Mouse (Mus musculus) activated CD4-positive, CD25-positive, alpha-beta regulatory T cell (primary cell): ENCODE measurements around the gene Srrm3. TPM values are rescaled to one million over a fixed set of nuclear protein-coding genes. Genes with fewer than 3 reads are reported as not detected.

Experiments
- polyA plus RNA-seq, 2 experiments: library from polyadenylated mRNA; unstranded; fragments of 100-300 nt; shearing (Covaris generic); gene quantifications; one replicate each; pipeline ENCODE4 v1.2.1; 2017

Gene Srrm3
- under 1 TPM; 0.14 to 0.21 TPM for polyA plus RNA-seq

GRCm38 (mm10) chr5:135806555-135807262 lies at the start of gene Srrm3:
Gene Srrm3 (plus strand): TSS chr5:135806890.

GRCm38 (mm10) chr5:135777796-135778470 lies 28.8 kb upstream of the Srrm3 start, which contains the start of gene Styxl1:
Gene Styxl1 (minus strand): TSS chr5:135778385.

GRCm38 (mm10) chr5:135778471-135779445 lies 27.9 kb upstream of the Srrm3 start, which contains the start of gene Mdh2:
Gene Mdh2 (plus strand): TSS chr5:135778480.

GRCm38 (mm10) chr5:135887675-135888102 lies 81.0 kb downstream of the Srrm3 start, which contains the start of gene Hspb1:
Gene Hspb1 (plus strand): TSS chr5:135887919.

Other genes with a start within 250 kb of the Srrm3 start
- gene Ccl26, start 243.3 kb upstream of the Srrm3 start, polyA plus RNA-seq, result not detected
- gene Ccl24, start 233.8 kb upstream of the Srrm3 start, polyA plus RNA-seq, result 10 to 100 TPM in 1 of 2 experiments, under 1 TPM in 1; 0.62 to 32.7 TPM
- 10 to 100 TPM; 18.4 to 20.4 TPM for gene Rhbdd2, start 174.3 kb upstream of the Srrm3 start, polyA plus RNA-seq
- 10 to 100 TPM; 27.4 to 61.1 TPM for gene Por, start 136.9 kb upstream of the Srrm3 start, polyA plus RNA-seq
- 10 to 100 TPM; 61.9 to 66.5 TPM for gene Tmem120a, start 62.4 kb upstream of the Srrm3 start, polyA plus RNA-seq
- gene Styxl1, start 28.5 kb upstream of the Srrm3 start, polyA plus RNA-seq, result under 1 TPM; 0.25 to 0.66 TPM
- gene Mdh2, start 28.4 kb upstream of the Srrm3 start, polyA plus RNA-seq, result 100 to 1,000 TPM; 467 to 511 TPM
- 1 to 10 TPM in 1 of 2 experiments, not detected in 1; 1.3 TPM for gene Hspb1, start 81.0 kb downstream of the Srrm3 start, polyA plus RNA-seq
- gene Ywhag, start 127.7 kb downstream of the Srrm3 start, polyA plus RNA-seq, result 10 to 100 TPM; 39.6 to 58.1 TPM
- gene Ssc4d, start 167.6 kb downstream of the Srrm3 start, polyA plus RNA-seq, result under 1 TPM; 0.92 to 0.99 TPM
- not detected for gene Zp3, start 173.2 kb downstream of the Srrm3 start, polyA plus RNA-seq
- gene Dtx2, start 187.9 kb downstream of the Srrm3 start, polyA plus RNA-seq, result 10 to 100 TPM; 19.7 to 20.9 TPM
- gene Upk3b, start 231.6 kb downstream of the Srrm3 start, polyA plus RNA-seq, result under 1 TPM in 1 of 2 experiments, not detected in 1; 0.05 TPM
- gene Upk3bl, start 247.6 kb downstream of the Srrm3 start, polyA plus RNA-seq, result not detected